Comparison of ENCODE assay signal across 9 mouse cellular contexts in the genomic region with DNA sequence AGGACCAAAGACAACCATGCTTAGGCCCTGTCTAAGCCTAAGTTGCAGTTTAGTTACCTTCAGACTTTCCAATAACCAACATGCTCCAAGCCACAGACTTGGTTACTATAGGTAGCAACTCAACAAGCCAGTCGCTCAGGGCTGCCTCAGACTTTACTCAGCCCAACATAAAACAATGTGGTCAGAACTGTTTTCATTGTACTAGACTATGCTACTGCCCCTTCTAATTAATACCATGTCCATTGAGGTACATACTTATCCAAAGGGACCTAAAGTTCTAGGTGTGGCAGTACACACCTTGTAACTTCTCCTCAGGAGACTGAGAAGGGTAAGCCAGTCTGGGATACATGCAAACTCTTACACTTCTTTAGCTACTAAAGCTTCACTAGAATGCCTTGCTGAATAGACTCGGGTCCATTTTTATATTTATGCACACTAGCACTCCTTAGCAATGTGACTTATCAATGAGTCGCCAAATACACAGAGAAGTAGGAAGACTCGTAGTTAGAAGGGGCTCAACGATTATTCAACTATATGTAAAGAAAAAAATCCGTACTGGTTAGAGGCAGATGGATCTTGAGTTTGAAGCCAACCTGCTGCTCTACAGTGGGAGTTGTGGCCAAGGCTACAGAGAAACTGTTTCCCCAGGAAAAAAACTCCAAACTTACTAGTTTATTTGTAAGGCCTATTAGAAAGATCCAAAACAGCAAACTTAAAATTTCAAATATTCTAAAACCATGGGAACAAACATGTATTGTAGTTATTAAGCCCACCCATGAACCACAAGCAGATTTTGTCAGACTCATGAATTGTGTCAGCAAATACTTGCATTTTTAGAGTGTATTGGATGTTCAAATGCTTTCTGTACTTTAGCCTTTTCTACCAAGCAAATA. TPM values are rescaled to one million over a fixed set of nuclear protein-coding genes. Genes with fewer than 3 reads are reported as not detected.
DNase-seq lines count a peak whose midpoint lies in the region; ATAC-seq and TF ChIP-seq lines count a peak whose summit lies in the region.
"Had no signal": no experiment of that assay in that cellular context is flagged by ENCODE, and none has a peak within 500 bp of the region (broad histone marks: within the 10 kb centered on the region; RNA-seq: fewer than 3 reads in every experiment).

No protein-coding gene starts in this region.

- peak; percentile 51 for TF ChIP-seq POLR2A in myocyte (IDR thresholded peaks at IDR 0.05; ENCODE audit: insufficient read length, low read depth)

- H3K4me3 ChIP-seq in kidney, embryonic 14.5 days (ENCODE audit: low read length): peak overlapping the region; percentile 0; the same call in 1 of the 2 replicates
- peak overlapping the region; percentile 25 for H3K4me3 ChIP-seq in hindbrain, embryonic 16.5 days (ENCODE audit: low read length)
- peak overlapping the region; percentile 95 for H3K4me3 ChIP-seq in myocyte

- H3K36me3 ChIP-seq in kidney, embryonic 14.5 days (ENCODE audit: control insufficient read depth, insufficient read depth, low read length): peaks cover 18% of the 10 kb centered on the region; the same call in 1 of the 2 replicates
- H3K36me3 ChIP-seq in hindbrain, embryonic 16.5 days (ENCODE audit: control insufficient read depth, insufficient read depth, low read length): peaks cover 7% of the 10 kb centered on the region; the same call in 1 of the 2 replicates
- peaks cover 19% of the 10 kb centered on the region for H3K36me3 ChIP-seq in myocyte (ENCODE audit: control insufficient read depth, insufficient read depth)

- H3K4me2 ChIP-seq in kidney, embryonic 14.5 days (replicated peaks; ENCODE audit: low read depth, low read length): no peak overlapping the region
- H3K4me2 ChIP-seq in hindbrain, embryonic 16.5 days (ENCODE audit: low read length): peak overlapping the region; percentile 76
- peak overlapping the region; percentile 74 for H3K4me2 ChIP-seq in myocyte (ENCODE audit: low read depth)

- no peak for DNase-seq in kidney, adult 9 months
- peak; percentile 77 for DNase-seq in adipocyte (ENCODE audit: low spot score)
- no peak for DNase-seq in urinary bladder, postnatal 36 days (ENCODE audit: low spot score in 2 of 2)
- DNase-seq in right cerebral cortex, postnatal 25 days: no peak
- no peak for DNase-seq in urinary bladder, postnatal 25 days (ENCODE audit: low spot score)
- DNase-seq: gastrocnemius, postnatal 36 days had no signal

- H3K9me3 ChIP-seq in kidney, embryonic 14.5 days (ENCODE audit: control insufficient read depth, low read length): no peaks in the 10 kb centered on the region
- H3K9me3 ChIP-seq in hindbrain, embryonic 16.5 days (ENCODE audit: control insufficient read depth, low read length): no peaks in the 10 kb centered on the region

- no peak overlapping the region for H3ac ChIP-seq in myocyte (ENCODE audit: control insufficient read depth, insufficient read length)

- H3K79me2 ChIP-seq in myocyte (ENCODE audit: control insufficient read depth, insufficient read depth): peaks cover 23% of the 10 kb centered on the region

- 80% methylated on average over 6 of the region's 6 CpGs for WGBS in kidney, embryonic 14.5 days
- WGBS in hindbrain, embryonic 16.5 days: 80% methylated on average over 6 of the region's 6 CpGs

- 0 out of 2 replicates have a peak, but pooled peaks cover 2% of the 10 kb centered on the region for H3K4me1 ChIP-seq in kidney, embryonic 14.5 days (ENCODE audit: control insufficient read depth, insufficient read depth, low read length)
- H3K4me1 ChIP-seq in hindbrain, embryonic 16.5 days (ENCODE audit: control insufficient read depth, insufficient read depth, low read depth, low read length): peaks cover 10% of the 10 kb centered on the region

- ATAC-seq in kidney, embryonic 14.5 days (ENCODE audit: low FRiP score, low TSS enrichment): no peak
- no peak for ATAC-seq in hindbrain, embryonic 16.5 days

- H3K9ac ChIP-seq in kidney, embryonic 14.5 days (ENCODE audit: low read depth, low read length): no peak overlapping the region
- H3K9ac ChIP-seq in hindbrain, embryonic 16.5 days (ENCODE audit: low read depth, low read length): no peak overlapping the region

- no peak overlapping the region for H3K27ac ChIP-seq in kidney, embryonic 14.5 days (ENCODE audit: low read depth, low read length)
- no peak overlapping the region for H3K27ac ChIP-seq in hindbrain, embryonic 16.5 days (ENCODE audit: low read depth, low read length)

- no peaks in the 10 kb centered on the region for H3K27me3 ChIP-seq in kidney, embryonic 14.5 days (ENCODE audit: control insufficient read depth, insufficient read depth, low read length)
- no peaks in the 10 kb centered on the region for H3K27me3 ChIP-seq in hindbrain, embryonic 16.5 days (replicated peaks; ENCODE audit: control insufficient read depth, insufficient read depth, low read length)
- no peaks in the 10 kb centered on the region for H3K27me3 ChIP-seq in myocyte (ENCODE audit: control insufficient read depth, insufficient read depth, insufficient read length)

TF ChIP-seq in myocyte, 11 proteins besides CTCF, POLR2A, EP300 and RAD21:
- peak; percentile 87 for TF ChIP-seq POLR2AphosphoS2 (IDR thresholded peaks at IDR 0.05; ENCODE audit: insufficient read length, low read depth)
- TF ChIP-seq TCF3 (IDR thresholded peaks at IDR 0.05; ENCODE audit: insufficient read length, low read depth): no peak

RNA-seq across cellular contexts. Expression of gene H3f3b, which starts 6.2 kb away (rescaled TPM):
- 1,830 and 1,881 TPM in 2 replicates for polyA plus RNA-seq in kidney, embryonic 14.5 days (2014; fragmentation: Nextera tagmentation; extraction: Ambion mirVana)
- polyA plus RNA-seq in hindbrain, embryonic 16.5 days (2015; fragmentation: Nextera tagmentation; extraction: Ambion mirVana): 1,585 and 1,603 TPM in 2 replicates
- 502 TPM for polyA plus RNA-seq in myocyte (2012; fragmentation: generic; extraction: Trizol)

RNA-seq across cellular contexts. Expression of gene Unk, which starts 8.5 kb away (rescaled TPM):
- 24.4 and 37.2 TPM in 2 replicates for polyA plus RNA-seq in kidney, embryonic 14.5 days (2014; fragmentation: Nextera tagmentation; extraction: Ambion mirVana)
- 30.1 and 37.6 TPM in 2 replicates for polyA plus RNA-seq in hindbrain, embryonic 16.5 days (2015; fragmentation: Nextera tagmentation; extraction: Ambion mirVana)
- polyA plus RNA-seq in myocyte (2012; fragmentation: generic; extraction: Trizol): 15.3 TPM

RNA-seq across cellular contexts. Expression of gene Galk1, which starts 9.1 kb away (rescaled TPM):
- polyA plus RNA-seq in kidney, embryonic 14.5 days (2014; fragmentation: Nextera tagmentation; extraction: Ambion mirVana): 155 and 166 TPM in 2 replicates
- 76.0 and 76.2 TPM in 2 replicates for polyA plus RNA-seq in hindbrain, embryonic 16.5 days (2015; fragmentation: Nextera tagmentation; extraction: Ambion mirVana)
- 172 TPM for polyA plus RNA-seq in myocyte (2012; fragmentation: generic; extraction: Trizol)

RNA-seq across cellular contexts. Expression of gene Itgb4, which starts 47.1 kb away (rescaled TPM):
- 1.1 and 2.1 TPM in 2 replicates for polyA plus RNA-seq in kidney, embryonic 14.5 days (2014; fragmentation: Nextera tagmentation; extraction: Ambion mirVana)
- 1.8 and 2.1 TPM in 2 replicates for polyA plus RNA-seq in hindbrain, embryonic 16.5 days (2015; fragmentation: Nextera tagmentation; extraction: Ambion mirVana)
- polyA plus RNA-seq in myocyte (2012; fragmentation: generic; extraction: Trizol): 1.2 TPM

RNA-seq across cellular contexts. Expression of gene Unc13d, which starts 56.2 kb away (rescaled TPM):
- 1.3 and 1.5 TPM in 2 replicates for polyA plus RNA-seq in kidney, embryonic 14.5 days (2014; fragmentation: Nextera tagmentation; extraction: Ambion mirVana)
- 0.69 and 0.80 TPM in 2 replicates for polyA plus RNA-seq in hindbrain, embryonic 16.5 days (2015; fragmentation: Nextera tagmentation; extraction: Ambion mirVana)
- polyA plus RNA-seq in myocyte (2012; fragmentation: generic; extraction: Trizol): 9.1 TPM

Comparison
In these comparisons a context has a peak if more than half of its experiments do, and no peak if none do; other contexts are left out.
1. H3K4me3 ChIP-seq: peak in every context shown above with its lines; median percentile 95 in myocyte; 25 in hindbrain, embryonic 16.5 days; 0 in kidney, embryonic 14.5 days.